Mouse (Mus musculus) midbrain, embryonic 10.5 days (tissue): ENCODE data around the gene Nr2f1. TPM values are rescaled to one million over a fixed set of nuclear protein-coding genes. Genes with fewer than 3 reads are reported as not detected.
A peak's percentile ranks its signal among the peaks of the same experiment; 100 is the strongest.

ENCODE experiments used
- DNase-seq: peaks from one replicate; pipeline ENCODE4 v3.0.0-alpha.2; 2017; ENCODE audit warnings: low spot score
- H3K27ac ChIP-seq: fragments of 300-500 bp; sonication (generic); replicated peaks from 2 replicates; pipeline ENCODE4 v1.5.1; 2016; ENCODE audit warnings: mild to moderate bottlenecking
- H3K27me3 ChIP-seq: fragments of 300-500 bp; sonication (generic); 2 replicates; pipeline ENCODE4 v1.6.1; 2016; ENCODE audit warnings: low read depth, mild to moderate bottlenecking; ENCODE audit not compliant: poor library complexity, severe bottlenecking
- H3K36me3 ChIP-seq: fragments of 300-500 bp; sonication (generic); 2 replicates; pipeline ENCODE4 v1.6.1; 2016; ENCODE audit warnings: mild to moderate bottlenecking, moderate library complexity
- H3K4me1 ChIP-seq: fragments of 300-500 bp; sonication (generic); 2 replicates; pipeline ENCODE4 v1.6.1; 2016
- H3K4me3 ChIP-seq: fragments of 300-500 bp; sonication (generic); 2 replicates; pipeline ENCODE4 v1.5.1; 2016; ENCODE audit warnings: mild to moderate bottlenecking, moderate library complexity
- H3K9me3 ChIP-seq: fragments of 300-500 bp; sonication (generic); replicated peaks from 2 replicates; pipeline ENCODE4 v1.6.1; 2016; ENCODE audit warnings: mild to moderate bottlenecking
- WGBS: fragments of 180-500 bp; shearing (Covaris S2); methylation state at CpG from one replicate; pipeline ENCODE4 v1.1.7; 2016; 5-methylcytosine and 5-hydroxymethylcytosine counted together
- polyA plus RNA-seq: library from polyadenylated mRNA; unstranded; fragments of >200 nt; fragmentation: Nextera tagmentation; extraction: Ambion mirVana; gene quantifications from 2 replicates; pipeline ENCODE4 v1.2.1, GENCODE M21; 2016

The Nr2f1 gene
- polyA plus RNA-seq, 1 experiment from 2014 or later = 57.4 TPM

DNA sequence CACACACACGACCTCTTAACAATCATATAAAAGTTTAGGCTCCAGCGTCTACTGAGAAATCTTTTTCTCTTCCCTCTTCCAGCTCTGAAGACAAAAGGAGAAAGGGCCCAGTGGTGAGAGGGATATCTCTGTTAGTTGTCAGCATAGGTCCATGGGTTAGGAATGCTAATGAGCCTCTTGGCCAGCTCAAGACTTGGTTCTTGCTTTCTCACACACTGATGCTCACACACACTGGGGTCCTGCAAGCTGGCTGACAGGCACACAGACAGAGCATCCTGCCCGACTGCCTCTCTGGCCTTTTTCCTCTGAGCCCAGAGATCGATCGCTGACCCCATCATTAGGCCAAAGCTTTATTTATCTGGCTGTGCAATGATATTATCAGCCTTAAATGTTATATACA, 15.6 kb downstream of the Nr2f1 start:
- peaks cover 17% of the 10 kb centered on the region for H3K36me3 ChIP-seq
- peak overlapping the region; percentile 93 for H3K27ac ChIP-seq
- peak; percentile 74 for DNase-seq
- peaks cover 95% of the 10 kb centered on the region for H3K4me1 ChIP-seq
- whole genome bisulfite sequencing = 2% methylated on average over 5 of the region's 5 CpGs
- H3K4me3 ChIP-seq = peak overlapping the region; percentile 56
- H3K9me3 ChIP-seq = no peaks in the 10 kb centered on the region
- peaks cover 100% of the 10 kb centered on the region for H3K27me3 ChIP-seq

DNA sequence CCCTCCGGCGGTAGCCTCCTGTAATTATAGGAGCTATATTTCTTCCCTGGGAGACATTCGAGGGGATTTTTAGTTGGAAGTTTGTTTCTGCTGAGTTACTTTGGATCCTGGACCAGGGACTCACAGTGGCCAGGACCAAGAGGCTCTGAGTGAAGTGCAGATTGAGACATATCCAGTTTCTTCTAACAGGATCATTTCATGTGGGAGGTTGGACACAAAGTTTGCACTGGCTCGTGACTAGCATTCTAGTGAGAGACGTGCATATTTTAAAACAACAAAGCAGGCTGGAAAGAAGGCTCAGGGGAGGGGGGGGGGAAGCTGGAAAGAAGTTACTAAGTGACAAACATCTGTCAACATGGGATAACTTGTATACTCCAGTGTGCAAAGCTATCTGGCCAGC, 16.6 kb downstream of the Nr2f1 start:
- H3K9me3 ChIP-seq = no peaks in the 10 kb centered on the region
- peaks cover 90% of the 10 kb centered on the region for H3K4me1 ChIP-seq
- peak; percentile 52 for DNase-seq
- H3K27ac ChIP-seq = peak overlapping the region; percentile 93
- peaks cover 7% of the 10 kb centered on the region for H3K36me3 ChIP-seq
- peaks cover 100% of the 10 kb centered on the region for H3K27me3 ChIP-seq
- WGBS = 2% methylated on average over 5 of the region's 5 CpGs
- peak overlapping the region; percentile 56 for H3K4me3 ChIP-seq

DNA sequence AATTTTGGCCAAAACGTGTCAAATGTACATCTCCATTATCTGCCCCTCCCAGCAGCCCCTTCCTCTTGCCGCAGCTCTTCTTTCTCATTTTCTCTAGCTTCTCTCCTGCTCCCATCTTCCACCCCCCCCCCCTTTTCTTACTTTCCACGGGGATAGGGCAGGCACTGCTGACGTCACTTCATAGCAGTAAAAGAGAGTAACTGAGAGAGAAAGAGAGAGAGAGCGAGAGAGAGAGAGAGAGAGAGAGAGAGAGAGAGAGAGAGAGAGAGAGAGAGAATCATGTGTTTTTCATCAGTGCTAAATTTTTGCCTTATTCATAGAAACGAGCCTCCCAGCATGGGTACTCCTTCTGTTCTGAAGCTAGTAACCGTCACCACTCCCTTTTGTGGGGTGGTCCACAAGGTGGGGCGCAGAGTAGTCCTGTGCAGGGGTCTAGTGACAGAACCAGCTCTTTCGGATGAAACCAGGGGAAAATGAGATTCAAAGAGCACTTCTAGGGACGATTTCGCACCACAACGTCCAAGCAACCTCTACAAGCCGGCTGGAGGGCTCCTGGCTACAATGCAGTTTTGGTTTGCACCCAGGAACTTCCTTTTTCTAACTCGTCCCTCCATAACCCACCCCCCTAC, 17.5 kb downstream of the Nr2f1 start:
- Histone ChIP-seq H3K36me3 (no peaks in the 10 kb centered on the region), H3K4me3 (peak overlapping the region; percentile 56), H3K27ac (peak overlapping the region; percentile 93), H3K27me3 (peaks cover 100% of the 10 kb centered on the region), H3K4me1 (peaks cover 80% of the 10 kb centered on the region), H3K9me3 (no peaks in the 10 kb centered on the region)
- 0% methylated on average over 13 of the region's 14 CpGs for WGBS
- peak; percentile 49 for DNase-seq

DNA sequence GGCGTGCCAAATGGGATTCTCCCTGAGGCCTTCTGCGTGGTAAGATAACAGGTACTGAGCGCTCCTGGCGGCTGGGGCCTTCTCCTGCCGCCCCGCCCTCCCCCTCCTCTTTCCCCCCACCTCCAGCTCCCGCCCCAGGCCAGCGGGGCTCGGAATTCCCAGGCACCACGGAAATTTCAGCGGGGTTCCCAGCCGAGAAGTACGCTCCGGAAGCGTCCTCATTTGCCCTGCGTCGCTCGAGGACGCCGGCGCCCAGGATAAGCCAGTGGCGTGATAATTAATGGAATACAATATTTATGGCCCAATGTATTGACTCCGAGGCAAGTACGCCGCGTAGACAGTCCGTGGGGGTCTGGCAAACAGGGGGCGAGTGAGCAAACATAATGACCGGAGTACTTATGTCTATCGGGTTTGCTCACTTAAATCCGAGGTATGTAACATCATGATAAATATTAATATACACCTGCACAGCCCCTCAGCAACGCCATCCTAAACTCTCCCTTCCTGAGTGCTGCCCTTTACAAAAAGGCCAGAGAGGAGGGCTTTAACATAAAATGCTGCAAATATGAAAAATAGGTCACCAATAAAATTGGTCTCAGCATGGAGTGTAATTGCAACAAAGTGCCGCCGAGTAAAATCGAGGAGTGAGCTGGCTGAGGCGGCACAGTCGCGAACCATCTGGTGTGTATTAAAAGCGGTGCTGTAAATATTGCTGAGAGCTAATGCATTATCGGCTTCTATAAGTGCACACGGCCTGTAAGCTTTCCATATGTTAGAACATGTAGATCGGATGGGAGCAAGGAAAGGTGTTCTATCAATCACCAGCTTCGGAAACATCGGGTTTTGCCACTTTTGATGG, 18.3 kb downstream of the Nr2f1 start:
- Histone ChIP-seq H3K4me1 (peaks cover 73% of the 10 kb centered on the region), H3K9me3 (no peaks in the 10 kb centered on the region), H3K27ac (peak overlapping the region; percentile 93), H3K27me3 (peaks cover 100% of the 10 kb centered on the region), H3K4me3 (peak overlapping the region; percentile 56), H3K36me3 (no peaks in the 10 kb centered on the region)
- peak; percentile 59 for DNase-seq
- under 1% methylated on average over 44 of the region's 44 CpGs for WGBS

DNA sequence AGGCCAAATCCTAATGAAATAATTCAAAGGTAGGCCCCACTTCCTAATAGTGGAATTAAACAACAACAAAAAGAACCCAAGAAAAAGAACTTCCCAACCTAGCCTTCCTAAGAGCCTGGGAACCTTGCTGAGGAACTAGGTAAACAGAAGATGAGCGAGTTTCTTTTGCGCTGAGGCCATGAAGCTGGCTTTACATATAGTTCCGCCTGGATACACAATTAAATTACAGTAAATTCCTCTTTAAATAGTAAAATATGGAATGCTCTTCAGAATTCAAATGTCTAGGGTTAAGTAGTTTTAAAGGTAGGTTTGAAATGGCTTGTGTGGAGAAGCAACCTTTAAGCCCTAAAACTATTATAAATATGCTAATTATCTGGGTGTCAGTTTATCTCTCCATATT, 19.3 kb downstream of the Nr2f1 start:
- peaks cover 68% of the 10 kb centered on the region for H3K4me1 ChIP-seq
- H3K4me3 ChIP-seq = peak overlapping the region; percentile 56
- peaks cover 100% of the 10 kb centered on the region for H3K27me3 ChIP-seq
- H3K9me3 ChIP-seq = no peaks in the 10 kb centered on the region
- peak overlapping the region; percentile 93 for H3K27ac ChIP-seq
- 15% methylated on average over 3 of the region's 3 CpGs for WGBS
- no peaks in the 10 kb centered on the region for H3K36me3 ChIP-seq
- peak; percentile 11 for DNase-seq

DNA sequence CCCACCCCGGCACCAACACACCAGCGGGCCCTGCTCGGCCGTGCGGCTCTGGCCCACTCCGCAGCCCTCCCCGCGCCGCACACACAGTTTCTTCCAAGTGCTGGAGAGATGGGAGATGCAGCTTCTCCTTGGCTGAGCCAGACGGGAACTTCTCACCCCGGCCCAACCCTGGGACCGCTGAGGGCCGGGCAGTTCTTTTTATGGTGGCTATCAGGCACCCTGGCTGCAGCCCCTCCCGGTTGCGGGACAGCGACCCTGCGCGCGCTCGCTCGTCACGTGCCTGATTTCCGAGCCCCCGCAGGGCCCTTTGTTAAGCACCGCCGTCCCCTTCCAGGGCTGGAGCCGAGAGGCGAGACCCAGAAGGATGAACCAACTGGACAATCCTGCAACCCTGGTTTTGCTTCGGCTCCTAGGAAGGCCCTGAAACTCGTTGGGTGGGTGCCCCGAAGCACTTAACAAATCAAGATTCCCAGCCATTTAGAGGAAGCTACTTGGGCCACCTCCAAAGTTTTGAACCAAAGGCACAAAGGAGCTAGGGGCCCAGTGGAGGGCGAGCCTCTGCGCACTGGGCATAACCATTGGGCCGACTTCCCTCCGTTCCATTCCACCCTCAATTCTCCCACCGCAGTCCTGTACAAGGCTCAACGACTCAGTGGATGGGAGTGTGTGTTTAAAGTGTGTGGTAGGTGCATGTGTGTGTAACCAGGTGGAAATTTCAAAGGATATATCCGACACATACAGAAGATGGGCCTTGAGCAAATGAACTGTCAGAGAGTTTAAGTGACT, 20.1 kb downstream of the Nr2f1 start:
- Histone ChIP-seq H3K27ac (peak overlapping the region; percentile 93), H3K36me3 (no peaks in the 10 kb centered on the region), H3K4me3 (peak overlapping the region; percentile 56), H3K4me1 (peaks cover 60% of the 10 kb centered on the region), H3K27me3 (peaks cover 100% of the 10 kb centered on the region), H3K9me3 (no peaks in the 10 kb centered on the region)
- 1% methylated on average over 38 of the region's 38 CpGs for WGBS
- peak; percentile 86 for DNase-seq

DNA sequence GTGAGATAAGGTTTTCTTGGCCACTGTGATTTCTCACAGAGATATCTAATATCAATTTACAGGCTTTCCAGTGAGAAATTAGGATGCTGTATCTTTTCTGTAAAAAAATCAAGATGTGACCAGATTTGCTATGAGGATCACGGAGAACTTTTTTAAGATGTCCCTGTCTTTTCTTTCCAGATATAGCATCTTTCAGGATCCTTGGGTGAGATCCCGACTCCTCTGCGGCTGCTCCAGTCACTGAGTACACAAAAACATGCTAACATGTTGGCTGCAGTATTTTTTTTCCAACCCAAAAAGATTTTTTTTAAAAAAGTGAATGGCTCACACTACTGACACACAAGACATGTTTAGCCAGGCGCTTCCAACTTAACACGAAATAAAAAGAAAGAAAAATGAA, 20.8 kb downstream of the Nr2f1 start:
- WGBS = 3% methylated on average over 5 of the region's 5 CpGs
- DNase-seq = peak; percentile 12
- Histone ChIP-seq H3K27me3 (peaks cover 100% of the 10 kb centered on the region), H3K9me3 (no peaks in the 10 kb centered on the region), H3K27ac (peak overlapping the region; percentile 93), H3K4me3 (peak overlapping the region; percentile 56), H3K36me3 (no peaks in the 10 kb centered on the region), H3K4me1 (peaks cover 58% of the 10 kb centered on the region)

DNA sequence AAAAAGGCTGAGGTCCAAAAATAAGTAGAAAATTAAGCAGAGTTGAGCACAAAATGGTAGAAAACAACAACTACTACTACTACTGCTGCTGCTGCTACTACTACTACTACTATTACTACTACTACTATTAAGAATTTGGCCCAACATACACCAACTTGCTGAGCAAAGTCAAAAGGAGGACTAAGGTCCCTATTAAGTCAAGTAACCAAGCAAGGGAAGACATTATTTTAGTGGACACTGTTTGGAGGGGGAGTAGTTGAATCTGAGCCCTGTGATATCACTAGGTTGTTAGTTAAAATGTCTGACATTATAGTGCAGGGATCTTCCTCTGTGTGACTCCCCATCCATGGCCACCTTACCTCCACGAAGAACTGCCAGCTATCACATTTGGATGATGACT, 21.5 kb downstream of the Nr2f1 start:
- H3K4me1 ChIP-seq = peaks cover 54% of the 10 kb centered on the region
- peak; percentile 25 for DNase-seq
- peaks cover 100% of the 10 kb centered on the region for H3K27me3 ChIP-seq
- peak overlapping the region; percentile 93 for H3K27ac ChIP-seq
- H3K36me3 ChIP-seq = no peaks in the 10 kb centered on the region
- no peaks in the 10 kb centered on the region for H3K9me3 ChIP-seq
- WGBS = 0% methylated on average over 1 of the region's 1 CpGs
- H3K4me3 ChIP-seq = peak overlapping the region; percentile 56

DNA sequence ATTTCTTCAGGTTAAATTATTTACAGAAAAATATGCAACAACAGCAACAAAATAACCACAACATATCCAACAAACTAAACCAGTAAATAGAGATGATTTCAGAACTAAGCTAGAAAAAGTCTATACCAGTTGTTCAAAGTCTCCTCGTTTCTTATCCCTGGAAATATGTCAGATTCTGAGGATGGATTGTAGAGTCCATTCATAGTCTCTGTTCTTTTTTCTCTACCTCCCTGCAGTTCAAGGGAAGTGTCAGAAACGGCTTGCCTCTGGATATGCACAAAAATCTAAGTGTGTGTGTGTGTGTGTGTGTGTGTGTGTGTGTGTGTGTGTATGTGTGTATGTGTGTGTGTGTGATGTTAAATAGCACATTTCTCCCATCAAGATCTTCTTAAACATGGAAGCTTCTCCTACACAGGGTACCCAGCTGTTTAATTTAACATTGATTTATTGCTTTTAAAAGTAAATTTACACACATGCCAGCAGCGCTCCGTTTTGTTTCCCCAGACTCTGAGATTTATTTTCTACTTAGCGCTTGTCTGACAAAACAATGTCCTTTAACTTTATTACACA, 22.1 kb downstream of the Nr2f1 start:
- peaks cover 100% of the 10 kb centered on the region for H3K27me3 ChIP-seq
- H3K36me3 ChIP-seq = no peaks in the 10 kb centered on the region
- H3K9me3 ChIP-seq = no peaks in the 10 kb centered on the region
- H3K4me3 ChIP-seq = peak overlapping the region; percentile 56
- WGBS = 10% methylated on average over 5 of the region's 5 CpGs
- peak; percentile 26 for DNase-seq
- H3K27ac ChIP-seq = peak overlapping the region; percentile 93
- peaks cover 54% of the 10 kb centered on the region for H3K4me1 ChIP-seq

DNA sequence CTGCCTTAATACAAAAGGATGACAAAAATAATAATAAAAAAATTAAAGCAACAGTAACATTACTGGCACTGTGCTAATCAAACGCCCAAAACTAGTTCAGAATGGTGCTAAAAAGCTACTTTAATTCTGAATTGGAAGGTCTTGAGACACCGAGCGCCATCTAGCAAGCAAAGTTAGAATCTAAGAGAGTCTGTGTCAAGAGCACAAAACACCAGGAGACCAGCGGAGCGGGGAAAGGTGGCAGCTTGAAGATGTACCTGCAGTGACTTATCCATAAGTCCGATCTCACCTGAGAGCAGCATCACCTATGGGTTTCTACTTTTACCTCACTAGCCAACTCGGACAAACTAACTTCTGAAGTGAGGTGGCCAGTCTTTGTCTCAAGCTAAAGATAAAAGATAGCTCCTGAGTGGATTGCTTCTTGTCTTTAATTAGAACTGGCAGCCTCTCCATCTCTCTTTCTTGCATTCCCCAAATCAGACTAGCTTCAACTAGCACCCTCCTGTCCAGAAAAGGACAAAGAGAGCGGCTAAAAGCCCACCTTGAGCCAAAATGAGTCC, 23.7 kb downstream of the Nr2f1 start:
- Histone ChIP-seq H3K9me3 (no peaks in the 10 kb centered on the region), H3K4me1 (peaks cover 53% of the 10 kb centered on the region), H3K36me3 (no peaks in the 10 kb centered on the region), H3K27me3 (peaks cover 100% of the 10 kb centered on the region), H3K27ac (peak overlapping the region; percentile 93), H3K4me3 (peak overlapping the region; percentile 56)
- DNase-seq = peak; percentile 48
- 2% methylated on average over 8 of the region's 8 CpGs for WGBS

DNA sequence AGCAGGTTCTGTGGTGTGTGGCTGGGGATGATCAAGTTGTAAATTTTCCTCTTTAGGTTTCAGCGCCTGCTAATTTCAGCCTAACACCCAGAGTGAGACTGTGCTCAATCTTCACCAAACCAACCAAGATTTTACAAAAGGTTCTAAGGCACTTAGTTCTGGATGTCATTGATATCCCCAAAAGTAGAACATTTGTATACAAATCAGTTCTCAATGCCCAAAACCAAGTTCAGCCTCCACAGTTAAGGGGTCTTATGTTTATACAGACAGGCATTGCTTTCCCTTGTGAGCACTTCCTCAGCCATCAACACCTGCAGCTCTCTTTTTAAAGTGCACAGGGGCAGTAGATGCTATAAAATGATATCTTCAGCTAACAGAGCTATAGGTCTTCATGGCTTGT, 24.7 kb downstream of the Nr2f1 start:
- DNase-seq = peak; percentile 11
- Histone ChIP-seq H3K9me3 (no peaks in the 10 kb centered on the region), H3K36me3 (no peaks in the 10 kb centered on the region), H3K27me3 (peaks cover 100% of the 10 kb centered on the region), H3K27ac (peak overlapping the region; percentile 93), H3K4me3 (peak overlapping the region; percentile 56), H3K4me1 (peaks cover 53% of the 10 kb centered on the region)
- WGBS = 18% methylated on average over 1 of the region's 1 CpGs

DNA sequence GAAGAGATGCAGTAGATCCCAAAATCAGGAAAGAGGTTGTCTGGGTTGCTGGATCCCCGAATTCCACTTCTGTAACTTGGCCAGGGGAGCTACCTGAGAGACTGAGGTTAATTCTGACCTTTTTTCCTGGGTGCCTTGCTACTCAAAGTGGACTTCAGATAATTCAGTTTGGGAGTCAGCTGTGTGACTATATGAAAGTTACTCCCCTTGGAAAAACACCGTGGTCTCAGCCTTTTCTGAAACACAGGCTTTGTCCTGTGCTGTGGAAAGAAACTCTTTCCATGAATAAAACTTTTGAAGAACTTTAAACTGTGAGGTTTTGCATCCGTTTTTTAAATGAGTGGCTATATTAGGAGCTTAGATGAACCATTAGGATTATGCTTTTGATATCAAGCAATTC, 25.4 kb downstream of the Nr2f1 start:
- peak; percentile 13 for DNase-seq
- H3K4me3 ChIP-seq = peak overlapping the region; percentile 56; the same call in 1 of the 2 replicates
- H3K36me3 ChIP-seq = no peaks in the 10 kb centered on the region
- peaks cover 100% of the 10 kb centered on the region for H3K27me3 ChIP-seq
- H3K9me3 ChIP-seq = no peaks in the 10 kb centered on the region
- peaks cover 53% of the 10 kb centered on the region for H3K4me1 ChIP-seq
- WGBS = 6% methylated on average over 3 of the region's 3 CpGs
- peak overlapping the region; percentile 93; the same call in 1 of the 2 replicates for H3K27ac ChIP-seq
